Mouse (Mus musculus): ENCODE data around the gene Nmrk2.
"Not testable (repeated sequence)": the region's sequence is repeated elsewhere in the genome, so short reads cannot be mapped to it uniquely, and the experiment has no call there.

Gene Nmrk2

DNA sequence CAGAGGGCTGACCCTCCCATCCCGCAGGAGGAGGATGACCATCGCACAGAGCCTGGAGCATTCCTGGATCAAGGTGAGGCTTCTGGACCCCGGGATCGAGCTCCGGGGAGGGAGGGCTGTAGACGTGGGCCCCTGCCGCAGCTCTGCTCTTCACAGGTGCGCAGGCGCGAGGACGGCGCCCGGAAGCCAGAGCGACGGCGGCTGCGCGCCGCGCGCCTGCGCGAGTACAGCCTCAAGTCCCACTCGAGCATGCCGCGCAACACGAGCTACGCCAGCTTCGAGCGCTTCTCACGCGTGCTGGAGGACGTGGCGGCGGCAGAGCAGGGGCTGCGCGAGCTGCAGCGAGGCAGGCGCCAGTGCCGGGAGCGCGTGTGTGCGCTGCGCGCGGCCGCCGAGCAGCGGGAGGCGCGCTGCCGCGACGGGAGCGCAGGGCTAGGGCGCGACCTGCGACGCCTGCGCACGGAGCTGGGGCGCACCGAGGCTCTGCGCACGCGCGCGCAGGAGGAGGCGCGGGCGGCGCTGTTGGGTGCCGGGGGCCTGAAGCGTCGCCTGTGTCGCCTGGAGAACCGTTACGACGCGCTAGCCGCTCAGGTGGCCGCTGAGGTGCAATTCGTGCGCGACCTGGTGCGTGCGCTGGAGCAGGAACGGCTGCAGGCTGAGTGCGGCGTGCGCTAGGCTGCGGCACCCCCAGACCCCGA lies 9.4 kb downstream of the Nmrk2 start:
- in situ Hi-C loops (cut with MboI; ENCODE audit: low pct_unique_long_range_greater_than_20kb in 1 of 2, low sequenced_read_pairs in 2 of 2, unreplicated experiment in 1 of 2) = no loop called here

DNA sequence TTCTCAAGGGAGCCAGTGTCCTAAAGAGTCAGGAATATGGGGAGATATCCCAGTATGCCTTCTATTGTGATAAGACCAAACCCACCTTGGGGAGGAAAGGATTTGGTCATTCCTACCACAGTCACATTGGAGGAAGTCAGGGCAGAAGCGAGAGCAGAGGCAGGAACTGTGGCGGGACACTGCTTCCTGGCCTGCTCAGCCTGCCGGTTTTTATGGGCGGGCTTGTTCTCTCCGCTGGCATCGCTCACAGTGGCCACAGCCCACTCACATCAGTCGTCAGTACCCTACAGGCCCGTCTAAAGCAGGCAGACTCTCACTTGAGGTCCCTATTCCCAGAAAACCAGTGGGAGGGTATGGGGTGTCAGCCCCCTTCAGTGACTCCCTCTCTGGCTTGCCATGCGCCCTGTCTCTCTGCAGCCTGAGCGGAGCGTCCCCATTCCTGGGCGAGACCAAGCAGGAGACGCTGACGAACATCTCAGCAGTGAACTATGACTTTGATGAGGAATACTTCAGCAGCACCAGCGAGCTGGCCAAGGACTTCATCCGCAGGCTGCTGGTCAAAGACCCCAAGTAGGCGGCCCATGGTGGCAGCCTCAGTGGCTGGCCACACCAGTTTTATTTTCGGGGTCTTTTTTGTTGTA lies 10.4 kb downstream of the Nmrk2 start:
- in situ Hi-C loops (cut with MboI; ENCODE audit: low pct_unique_long_range_greater_than_20kb in 1 of 2, low sequenced_read_pairs in 2 of 2, unreplicated experiment in 1 of 2) = no loop called here

DNA sequence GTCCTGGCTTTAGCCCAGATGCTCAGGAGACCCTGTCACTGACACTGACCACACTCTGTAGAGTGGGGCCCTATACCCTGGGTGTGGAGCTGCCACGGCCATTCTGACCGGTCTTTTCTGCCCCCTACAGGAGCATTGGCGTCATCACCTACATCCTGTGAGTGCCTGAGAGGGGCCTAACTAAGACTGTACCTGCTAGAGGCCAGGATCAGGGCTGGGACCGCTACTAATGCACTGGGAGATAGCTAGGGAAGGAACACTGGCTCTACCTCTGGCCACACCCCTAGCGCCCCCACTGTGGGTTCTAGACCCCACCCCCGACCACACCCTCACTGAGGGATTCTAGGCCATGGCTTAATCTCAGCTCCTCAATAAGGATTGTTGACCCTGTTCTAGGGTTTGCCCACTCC lies 10.9 kb downstream of the Nmrk2 start:
- in situ Hi-C loops (cut with MboI; ENCODE audit: low pct_unique_long_range_greater_than_20kb in 1 of 2, low sequenced_read_pairs in 2 of 2, unreplicated experiment in 1 of 2) = no loop called here

GRCm38 (mm10) chr10:81190236-81190911 lies 11.5 kb downstream of the Nmrk2 start:
- in situ Hi-C loops (cut with MboI; ENCODE audit: low pct_unique_long_range_greater_than_20kb in 1 of 2, low sequenced_read_pairs in 2 of 2, unreplicated experiment in 1 of 2) = no loop called here

GRCm38 (mm10) chr10:81189821-81190220 lies 12.0 kb downstream of the Nmrk2 start:
- in situ Hi-C loops (cut with MboI; ENCODE audit: low pct_unique_long_range_greater_than_20kb in 1 of 2, low sequenced_read_pairs in 2 of 2, unreplicated experiment in 1 of 2) = no loop called here

DNA sequence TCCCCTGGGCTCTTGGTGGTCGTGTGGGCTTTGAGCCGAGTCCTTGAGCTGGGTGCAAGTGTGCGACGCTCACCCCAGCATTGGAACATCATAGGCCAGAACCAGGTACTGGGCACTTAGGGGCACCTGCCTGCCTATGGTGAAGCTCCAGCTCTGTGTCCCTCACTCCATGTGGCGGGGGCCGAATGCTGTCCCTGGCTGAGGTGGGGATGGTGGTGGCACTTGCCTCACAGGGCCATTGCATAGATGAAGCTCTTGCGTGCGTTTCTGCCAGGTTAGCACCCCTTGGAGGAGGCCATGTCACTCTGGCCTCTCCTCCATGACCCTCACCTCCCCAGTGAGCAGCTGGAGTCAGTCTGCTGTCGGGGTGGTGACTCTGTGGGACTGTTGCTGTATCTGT lies 14.7 kb downstream of the Nmrk2 start:
- in situ Hi-C loops (cut with MboI; ENCODE audit: low pct_unique_long_range_greater_than_20kb in 1 of 2, low sequenced_read_pairs in 2 of 2, unreplicated experiment in 1 of 2) = no loop called here

- in situ Hi-C loops (cut with MboI; ENCODE audit: low pct_unique_long_range_greater_than_20kb in 1 of 2, low sequenced_read_pairs in 2 of 2, unreplicated experiment in 1 of 2) = no loop called here
Measured at GRCm38 (mm10) chr10:81184765-81185164, 17.1 kb downstream of the Nmrk2 start.

- in situ Hi-C loops (cut with MboI; ENCODE audit: low pct_unique_long_range_greater_than_20kb in 1 of 2, low sequenced_read_pairs in 2 of 2, unreplicated experiment in 1 of 2) = no loop called here
Measured at GRCm38 (mm10) chr10:81183805-81184204, 18.0 kb downstream of the Nmrk2 start, which contains the start of gene 4930442H23Rik. 4930442H23Rik (minus strand) TSS chr10:81183849.

DNA sequence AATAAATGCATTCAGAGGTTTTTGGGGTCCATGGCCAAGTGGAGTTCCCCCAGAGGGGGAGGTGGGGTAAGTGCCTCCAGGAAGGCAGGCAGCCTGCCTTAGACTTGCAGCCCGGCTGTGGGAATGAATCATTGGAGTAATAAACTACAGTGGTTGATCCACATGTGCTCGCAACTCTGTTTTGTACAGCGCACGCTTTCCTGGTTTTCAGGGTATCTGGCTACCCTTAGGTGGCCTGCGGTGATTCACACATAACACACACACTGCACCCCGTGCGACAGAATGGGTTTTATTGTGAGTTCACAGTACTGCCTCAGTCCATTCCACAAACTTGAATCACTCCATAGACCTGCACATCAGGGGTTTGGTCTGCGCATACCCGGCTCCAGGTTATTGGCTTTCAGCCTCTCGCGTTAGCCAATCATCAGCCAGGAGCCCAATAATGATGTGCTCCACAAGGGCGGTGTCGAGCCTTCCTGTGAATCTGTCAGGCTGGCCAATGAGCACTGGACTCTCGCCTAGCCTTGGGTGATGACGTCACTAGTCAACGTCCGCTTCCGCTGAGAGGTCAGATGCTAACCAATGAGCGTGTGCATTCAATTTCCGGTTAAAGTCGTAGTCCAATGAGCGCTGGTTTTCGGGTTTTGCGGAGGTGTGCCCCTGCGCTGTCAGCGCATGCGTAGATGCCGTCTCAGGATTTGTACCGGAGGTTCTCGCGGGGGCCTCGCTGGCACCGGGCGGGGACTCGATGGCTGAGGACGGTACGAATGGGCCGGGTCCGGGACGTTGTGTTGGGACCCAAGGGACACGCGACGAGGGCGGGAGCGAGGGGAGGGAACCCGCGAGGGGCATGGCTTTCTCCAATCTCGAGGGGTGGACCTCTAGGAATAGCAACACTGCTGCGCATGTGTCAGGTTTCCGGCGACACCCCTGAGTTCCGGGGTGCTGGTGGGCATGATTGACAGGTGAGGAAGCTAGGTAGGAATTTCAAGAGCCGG lies 19.2 kb downstream of the Nmrk2 start, which contains the start of gene Dapk3:
Dapk3 (plus strand) TSS at position 670 of the 998 bp plus-strand sequence.
- in situ Hi-C loops (cut with MboI; ENCODE audit: low pct_unique_long_range_greater_than_20kb in 1 of 2, low sequenced_read_pairs in 2 of 2, unreplicated experiment in 1 of 2) = no loop called here

DNA sequence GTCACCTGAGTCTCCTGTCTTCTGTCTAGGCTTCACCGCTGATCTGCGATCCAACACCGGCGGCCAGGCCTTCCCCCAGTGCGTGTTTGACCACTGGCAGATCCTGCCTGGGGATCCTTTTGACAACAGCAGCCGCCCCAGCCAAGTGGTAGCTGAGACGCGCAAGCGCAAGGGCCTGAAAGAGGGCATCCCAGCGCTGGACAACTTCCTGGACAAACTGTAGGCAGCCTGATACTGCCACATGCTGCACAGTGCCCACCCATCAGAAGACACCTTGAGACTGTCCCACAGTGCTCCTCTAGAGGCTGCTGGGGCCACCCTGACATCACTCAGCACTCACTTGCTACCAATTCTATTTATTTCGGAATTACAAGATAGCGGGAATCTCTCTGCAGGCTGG lies 20.0 kb downstream of the Nmrk2 start:
- in situ Hi-C loops (cut with MboI; ENCODE audit: low pct_unique_long_range_greater_than_20kb in 1 of 2, low sequenced_read_pairs in 2 of 2, unreplicated experiment in 1 of 2) = not testable (repeated sequence)

- in situ Hi-C loops (cut with MboI; ENCODE audit: low pct_unique_long_range_greater_than_20kb in 1 of 2, low sequenced_read_pairs in 2 of 2, unreplicated experiment in 1 of 2) = no loop called here
Measured at GRCm38 (mm10) chr10:81180946-81181345, 20.9 kb downstream of the Nmrk2 start.

DNA sequence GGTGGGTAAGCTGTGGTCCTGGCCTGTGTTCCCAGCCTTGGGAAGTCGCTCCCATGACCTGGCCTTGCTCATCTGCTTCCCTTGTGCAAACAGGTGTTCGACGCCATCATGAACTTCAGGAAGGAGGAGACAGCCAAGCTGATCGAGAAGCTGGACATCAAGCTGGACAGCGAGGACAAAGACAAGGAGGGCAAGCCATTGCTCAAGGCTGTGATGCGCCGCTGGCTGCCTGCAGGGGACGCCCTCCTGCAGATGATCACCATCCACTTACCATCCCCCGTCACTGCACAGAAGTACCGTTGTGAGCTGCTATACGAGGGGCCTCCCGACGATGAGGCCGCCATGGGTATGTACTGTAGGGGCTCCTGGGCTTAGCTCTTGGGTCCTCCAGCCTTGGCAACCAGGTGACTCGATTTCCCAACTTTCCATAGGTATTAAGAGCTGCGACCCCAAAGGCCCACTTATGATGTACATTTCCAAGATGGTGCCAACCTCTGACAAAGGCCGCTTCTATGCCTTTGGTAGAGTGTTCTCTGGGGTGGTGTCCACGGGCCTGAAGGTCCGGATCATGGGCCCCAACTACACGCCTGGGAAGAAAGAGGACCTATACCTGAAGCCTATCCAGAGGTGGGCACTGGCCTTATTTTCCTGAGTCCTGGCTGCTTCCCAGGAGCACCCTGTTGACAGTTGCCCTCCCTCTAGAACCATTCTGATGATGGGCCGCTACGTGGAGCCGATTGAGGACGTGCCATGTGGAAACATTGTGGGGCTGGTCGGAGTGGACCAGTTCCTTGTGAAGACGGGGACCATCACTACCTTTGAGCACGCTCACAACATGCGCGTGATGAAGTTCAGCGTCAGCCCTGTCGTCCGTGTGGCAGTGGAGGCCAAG lies 22.2 kb downstream of the Nmrk2 start:
- in situ Hi-C loops (cut with MboI; ENCODE audit: low pct_unique_long_range_greater_than_20kb in 1 of 2, low sequenced_read_pairs in 2 of 2, unreplicated experiment in 1 of 2) = loop anchor here in 1 of 2 experiments (10.0 kb wide), 1 partner anchor 155 kb away; the partner anchor contains the start of gene Diras1

DNA sequence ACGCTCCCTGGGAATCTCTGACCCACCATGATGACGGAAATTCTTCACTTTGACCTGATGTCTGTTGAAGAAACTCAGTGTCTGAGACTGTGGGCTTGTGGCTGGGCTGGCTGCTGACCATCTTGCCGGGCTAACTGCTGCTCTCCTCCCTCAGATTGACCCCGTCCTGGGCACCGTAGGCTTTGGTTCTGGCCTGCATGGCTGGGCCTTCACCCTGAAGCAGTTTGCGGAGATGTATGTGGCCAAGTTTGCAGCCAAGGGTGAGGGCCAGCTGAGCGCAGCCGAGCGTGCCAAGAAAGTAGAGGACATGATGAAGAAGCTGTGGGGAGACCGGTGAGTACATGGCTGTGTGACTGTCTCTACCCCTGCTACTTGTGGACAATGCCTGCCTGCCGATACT lies 22.9 kb downstream of the Nmrk2 start:
- in situ Hi-C loops (cut with MboI; ENCODE audit: low pct_unique_long_range_greater_than_20kb in 1 of 2, low sequenced_read_pairs in 2 of 2, unreplicated experiment in 1 of 2) = loop anchor here in 1 of 2 experiments (10.0 kb wide), 1 partner anchor 154 kb away; the partner anchor contains the start of gene Diras1

DNA sequence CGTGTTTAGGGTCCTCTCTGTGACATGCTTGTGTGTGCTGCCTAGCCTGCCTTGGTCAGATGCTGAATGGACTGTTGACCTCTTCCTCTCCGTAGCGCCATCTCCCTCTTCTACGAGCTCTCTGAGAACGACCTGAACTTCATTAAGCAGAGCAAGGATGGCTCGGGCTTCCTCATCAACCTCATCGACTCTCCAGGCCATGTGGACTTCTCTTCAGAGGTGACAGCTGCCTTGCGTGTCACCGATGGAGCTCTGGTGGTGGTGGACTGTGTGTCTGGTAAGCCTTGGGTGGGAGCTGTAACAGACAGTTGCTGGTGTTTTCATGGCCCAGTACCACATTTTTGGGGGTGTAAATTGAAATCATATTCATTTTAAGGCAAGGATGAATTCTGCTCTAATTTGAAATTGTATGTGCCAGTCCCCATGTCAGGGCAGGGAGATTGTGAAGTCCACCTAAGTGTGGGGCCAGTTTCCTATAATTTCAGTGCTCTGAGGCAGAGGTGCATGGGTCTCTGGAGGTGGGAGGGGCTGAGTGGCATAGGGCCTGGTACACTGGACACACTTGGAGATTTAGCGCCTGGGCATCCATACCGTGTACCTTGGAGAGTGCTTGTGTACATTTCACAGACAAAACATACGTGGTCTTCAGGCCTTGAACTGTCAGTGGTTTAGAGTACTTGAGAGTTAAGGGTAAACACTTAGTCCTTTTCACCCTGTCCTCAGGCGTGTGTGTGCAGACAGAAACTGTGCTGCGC lies 23.7 kb downstream of the Nmrk2 start:
- in situ Hi-C loops (cut with MboI; ENCODE audit: low pct_unique_long_range_greater_than_20kb in 1 of 2, low sequenced_read_pairs in 2 of 2, unreplicated experiment in 1 of 2) = loop anchor here in 1 of 2 experiments (10.0 kb wide), 1 partner anchor 153 kb away; the partner anchor contains the start of gene Diras1

GRCm38 (mm10) chr10:81177491-81177925 lies 24.3 kb downstream of the Nmrk2 start:
- in situ Hi-C loops (cut with MboI; ENCODE audit: low pct_unique_long_range_greater_than_20kb in 1 of 2, low sequenced_read_pairs in 2 of 2, unreplicated experiment in 1 of 2) = loop anchor here in 1 of 2 experiments (10.0 kb wide), 1 partner anchor 153 kb away; the partner anchor contains the start of gene Diras1
